ENCODE assay signal across 8 mouse cellular contexts in the genomic region with DNA sequence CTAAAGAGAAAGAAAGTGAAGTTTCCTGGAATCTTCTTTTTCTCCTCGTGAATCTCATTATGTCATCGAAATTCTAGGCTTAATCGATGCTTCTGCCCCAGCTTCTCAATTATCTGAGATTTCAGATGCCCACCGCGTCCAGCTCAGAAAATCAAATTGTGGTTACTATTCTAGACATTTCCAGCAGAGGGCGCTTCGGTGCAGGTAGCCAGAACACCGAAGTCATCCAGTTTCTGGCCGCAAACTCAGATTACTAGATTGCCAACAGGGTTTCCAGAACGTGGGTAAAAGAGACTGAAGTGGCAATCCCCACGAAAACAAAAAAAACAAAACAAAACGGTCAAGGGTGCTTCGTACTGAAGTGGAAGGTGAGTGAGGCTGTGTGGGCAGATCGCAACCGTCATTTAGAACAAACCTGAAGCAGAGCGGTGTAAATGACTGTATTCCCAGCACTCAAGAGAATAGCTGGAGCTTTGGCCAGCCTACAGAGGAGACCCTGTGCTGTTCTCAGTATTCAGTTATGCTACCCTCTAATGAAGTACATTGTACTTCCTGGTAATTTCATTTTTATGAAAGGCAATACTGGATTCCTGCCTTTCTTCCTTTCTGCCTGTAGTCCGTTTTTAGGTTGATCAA.
DNase-seq lines count a peak whose midpoint lies in the region; ATAC-seq and TF ChIP-seq lines count a peak whose summit lies in the region.

No protein-coding gene starts in this region.

- 19% methylated on average over 17 of the region's 17 CpGs for WGBS in heart, embryonic 15.5 days
- 16% methylated on average over 17 of the region's 17 CpGs for WGBS in lung, embryonic 15.5 days

- H3K9ac ChIP-seq in heart, embryonic 15.5 days = no peak overlapping the region
- no peak overlapping the region for H3K9ac ChIP-seq in lung, embryonic 15.5 days

- H3K9me3 ChIP-seq in heart, embryonic 15.5 days (replicated peaks) = no peaks in the 10 kb centered on the region
- H3K9me3 ChIP-seq in lung, embryonic 15.5 days = no peaks in the 10 kb centered on the region

- TF ChIP-seq CTCF in cortical plate, adult 2 months (IDR thresholded peaks at IDR 0.05; ENCODE audit: extremely low read depth, insufficient read depth, low read length) = peak; percentile 69

- no peak overlapping the region for H3K4me3 ChIP-seq in cortical plate, adult 2 months (ENCODE audit: insufficient read depth, low read length)
- no peak overlapping the region for H3K4me3 ChIP-seq in heart, embryonic 15.5 days
- H3K4me3 ChIP-seq in lung, embryonic 15.5 days = no peak overlapping the region

- H3K36me3 ChIP-seq in heart, embryonic 15.5 days = no peaks in the 10 kb centered on the region
- no peaks in the 10 kb centered on the region for H3K36me3 ChIP-seq in lung, embryonic 15.5 days

- no peak overlapping the region for H3K27ac ChIP-seq in cortical plate, adult 2 months (ENCODE audit: insufficient read depth, low read length)
- no peak overlapping the region for H3K27ac ChIP-seq in heart, embryonic 15.5 days
- no peak overlapping the region for H3K27ac ChIP-seq in lung, embryonic 15.5 days

- H3K27me3 ChIP-seq in heart, embryonic 15.5 days = peaks cover 40% of the 10 kb centered on the region
- H3K27me3 ChIP-seq in lung, embryonic 15.5 days = no peaks in the 10 kb centered on the region; the same call in none of the 2 replicates

- peak overlapping the region; percentile 47 for H3K4me2 ChIP-seq in heart, embryonic 15.5 days
- peak overlapping the region; percentile 38 for H3K4me2 ChIP-seq in lung, embryonic 15.5 days

- H3K4me1 ChIP-seq in cortical plate, adult 2 months (ENCODE audit: control insufficient read depth, insufficient read depth, low read length) = no peaks in the 10 kb centered on the region
- H3K4me1 ChIP-seq in heart, embryonic 15.5 days (replicated peaks) = 0 out of 2 replicates have a peak, but pooled peaks cover 3% of the 10 kb centered on the region
- 0 out of 2 replicates have a peak, but pooled peaks cover 3% of the 10 kb centered on the region for H3K4me1 ChIP-seq in lung, embryonic 15.5 days

- TF ChIP-seq POLR2A in cortical plate, adult 2 months (IDR thresholded peaks at IDR 0.05; ENCODE audit: extremely low read depth, insufficient read depth, low read length) = no peak

- peak; percentile 44 for DNase-seq in CD4-positive helper T cell, adult 2 months (ENCODE audit: low read depth, low spot score)
- DNase-seq in NIH3T3 (ENCODE audit: low read depth) = peak; percentile 64
- peak; percentile 40 for DNase-seq in kidney, postnatal 14 days
- DNase-seq in retina, postnatal 1 day = peak; percentile 65

- ATAC-seq in heart, embryonic 15.5 days (replicated peaks; ENCODE audit: insufficient number of reproducible peaks, insufficient read depth, low FRiP score, low read depth) = no peak
- no peak for ATAC-seq in lung, embryonic 15.5 days (ENCODE audit: borderline replicate concordance, extremely low read depth, low FRiP score, low TSS enrichment)
- ATAC-seq in monocyte, adult 5-6 weeks (replicated peaks; ENCODE audit: insufficient number of reproducible peaks, low FRiP score, low TSS enrichment, poor library complexity, severe bottlenecking) = no peak
